ENCODE assay signal across 8 mouse cellular contexts in the genomic region with DNA sequence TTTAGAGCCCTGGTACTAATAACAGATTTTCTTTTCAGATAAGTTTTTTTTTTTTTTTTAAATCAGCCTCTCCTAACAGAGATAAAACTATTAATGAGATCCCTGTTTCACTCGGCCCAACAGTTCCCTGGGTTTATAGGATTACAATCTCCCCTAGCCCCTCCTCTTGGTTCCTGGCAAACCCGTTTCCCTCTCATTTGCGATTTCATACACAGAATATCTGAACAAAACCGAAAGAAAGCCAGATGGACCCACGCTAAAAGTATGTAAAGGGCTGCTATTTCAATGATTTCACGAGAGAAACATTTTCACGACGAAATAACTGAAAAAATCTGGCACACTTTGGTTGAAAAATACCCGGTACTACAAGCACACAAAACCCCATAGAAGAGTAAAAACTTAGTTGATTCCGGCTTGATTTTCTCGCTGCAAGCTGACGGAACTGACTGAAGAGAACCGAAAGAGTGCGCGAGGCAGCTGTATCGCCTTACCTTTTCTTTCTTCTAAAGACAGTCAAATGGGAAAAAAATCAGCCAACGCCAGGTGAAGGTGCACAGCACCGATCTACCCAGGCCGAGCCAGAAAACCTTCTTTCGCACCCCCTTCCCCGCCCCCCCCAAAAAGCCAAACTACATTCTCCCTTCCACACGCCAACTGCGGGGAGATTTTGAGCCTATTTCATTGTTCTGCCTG. TPM values are rescaled to one million over a fixed set of nuclear protein-coding genes. Genes with fewer than 3 reads are reported as not detected.
DNase-seq lines count a peak whose midpoint lies in the region; ATAC-seq lines count a peak whose summit lies in the region.

No protein-coding gene starts in this region.

- H3K9ac ChIP-seq in heart, embryonic 12.5 days: peak overlapping the region; percentile 87
- peak overlapping the region; percentile 100 for H3K9ac ChIP-seq in midbrain, embryonic 14.5 days (replicated peaks; ENCODE audit: low read length)

- H3K9me3 ChIP-seq in heart, embryonic 12.5 days (replicated peaks): no peaks in the 10 kb centered on the region
- H3K9me3 ChIP-seq in midbrain, embryonic 14.5 days (ENCODE audit: control insufficient read depth, low read length): no peaks in the 10 kb centered on the region

- intact Hi-C loops in left cerebral cortex, postnatal 25 days (cut with DNase I): loop anchor here (2.0 to 10.0 kb wide), 2 partner anchors 140 to 192 kb away; no protein-coding TSS in a partner anchor

- peak overlapping the region; percentile 67 for H3K4me3 ChIP-seq in heart, embryonic 12.5 days
- H3K4me3 ChIP-seq in midbrain, embryonic 14.5 days (replicated peaks; ENCODE audit: low read depth, low read length): peak overlapping the region; percentile 97

- no peak for ATAC-seq in heart, embryonic 12.5 days (ENCODE audit: insufficient number of reproducible peaks, low FRiP score)
- no peak for ATAC-seq in midbrain, embryonic 14.5 days (ENCODE audit: low FRiP score, low TSS enrichment)

- H3K36me3 ChIP-seq in heart, embryonic 12.5 days: peaks cover 6% of the 10 kb centered on the region; the same call in 1 of the 2 replicates
- H3K36me3 ChIP-seq in midbrain, embryonic 14.5 days (ENCODE audit: control insufficient read depth, insufficient read depth, low read length): no peaks in the 10 kb centered on the region; the same call in 1 of the 2 replicates

- peaks cover 26% of the 10 kb centered on the region for H3K4me1 ChIP-seq in heart, embryonic 12.5 days (replicated peaks)
- peaks cover 32% of the 10 kb centered on the region for H3K4me1 ChIP-seq in midbrain, embryonic 14.5 days (ENCODE audit: control insufficient read depth, insufficient read depth, low read length)

- peak overlapping the region; percentile 75 for H3K27ac ChIP-seq in heart, embryonic 12.5 days (ENCODE audit: poor library complexity, severe bottlenecking)
- peak overlapping the region; percentile 97 for H3K27ac ChIP-seq in midbrain, embryonic 14.5 days (replicated peaks; ENCODE audit: low read depth, low read length)

- H3K27me3 ChIP-seq in heart, embryonic 12.5 days (replicated peaks): no peaks in the 10 kb centered on the region
- no peaks in the 10 kb centered on the region for H3K27me3 ChIP-seq in midbrain, embryonic 14.5 days (ENCODE audit: control insufficient read depth, insufficient read depth, low read length)

- peak overlapping the region; percentile 84 for H3K4me2 ChIP-seq in heart, embryonic 12.5 days
- peak overlapping the region; percentile 64 for H3K4me2 ChIP-seq in midbrain, embryonic 14.5 days (ENCODE audit: low read length)

- peak; percentile 20 to 33 for DNase-seq in left cerebral cortex, postnatal 25 days (ENCODE audit: low spot score in 2 of 2)
- no peak for DNase-seq in left cerebral cortex, adult 11 months (ENCODE audit: low spot score)
- peak; percentile 57 for DNase-seq in c-Kit-negative CD71-positive TER-119-positive erythroid progenitor cells, embryonic 14.5 days (ENCODE audit: low read depth, low spot score)
- DNase-seq in kidney, postnatal 4 days: peak; percentile 29 to 47
- peak; percentile 69 for DNase-seq in midbrain, embryonic 14.5 days
- peak; percentile 23 to 29 for DNase-seq in thymus, postnatal 36 days
- no peak for DNase-seq in cerebellum, adult 11 months

- WGBS in heart, embryonic 12.5 days: under 1% methylated on average over 23 of the region's 23 CpGs
- WGBS in midbrain, embryonic 14.5 days: 0% methylated on average over 23 of the region's 23 CpGs

RNA-seq across cellular contexts. Expression of a gene that starts 0.5 kb away (rescaled TPM):
- total RNA-seq in left cerebral cortex, postnatal 25 days (2021): 1 to 10 TPM; 3.0 to 3.3 TPM
- polyA plus RNA-seq in heart, embryonic 12.5 days (2016; fragmentation: Nextera tagmentation; extraction: Ambion mirVana): 3.4 and 4.0 TPM in 2 replicates
- polyA plus RNA-seq in midbrain, embryonic 14.5 days (2014; fragmentation: Nextera tagmentation; extraction: Ambion mirVana): 0.69 and 1.6 TPM in 2 replicates

RNA-seq across cellular contexts. Expression of a gene that starts 1.3 kb away (rescaled TPM):
- total RNA-seq in left cerebral cortex, postnatal 25 days (2021): 10 to 100 TPM; 48.8 to 59.7 TPM
- 12.5 and 15.2 TPM in 2 replicates for polyA plus RNA-seq in heart, embryonic 12.5 days (2016; fragmentation: Nextera tagmentation; extraction: Ambion mirVana)
- polyA plus RNA-seq in midbrain, embryonic 14.5 days (2014; fragmentation: Nextera tagmentation; extraction: Ambion mirVana): 35.1 and 41.3 TPM in 2 replicates

Comparison
In these comparisons a context has a peak if more than half of its experiments do, and no peak if none do; other contexts are left out.
1. DNase-seq: peak in left cerebral cortex, postnatal 25 days (2 of 2), c-Kit-negative CD71-positive TER-119-positive erythroid progenitor cells, embryonic 14.5 days (single experiment), kidney, postnatal 4 days (2 of 2), midbrain, embryonic 14.5 days (single experiment) and thymus, postnatal 36 days (2 of 2); none in left cerebral cortex, adult 11 months (single experiment) and cerebellum, adult 11 months (single experiment).